Mouse (Mus musculus) erythroblast, embryonic 14.5 days (primary cell): ENCODE measurements around the gene Rundc1. TPM values are rescaled to one million over a fixed set of nuclear protein-coding genes. Genes with fewer than 3 reads are reported as not detected.
A peak's percentile ranks its signal among the peaks of the same experiment; 100 is the strongest.
"Not testable (repeated sequence)": the region's sequence is repeated elsewhere in the genome, so short reads cannot be mapped to it uniquely, and the experiment has no call there.

Experiments used
- H3K27me3 ChIP-seq: 2 replicates; pipeline ENCODE4 v1.6.1; 2012; ENCODE audit warnings: inconsistent platforms; ENCODE audit not compliant: control insufficient read depth
- H3K36me3 ChIP-seq: 2 replicates; pipeline ENCODE4 v1.6.1; 2012; ENCODE audit warnings: mild to moderate bottlenecking, inconsistent platforms; ENCODE audit not compliant: control insufficient read depth
- H3K4me1 ChIP-seq: 2 replicates; pipeline ENCODE4 v1.6.1; 2012; ENCODE audit warnings: inconsistent platforms; ENCODE audit not compliant: control insufficient read depth
- H3K4me3 ChIP-seq: replicated peaks from 2 replicates; pipeline ENCODE3; 2012; ENCODE audit warnings: moderate library complexity, mild to moderate bottlenecking, inconsistent platforms
- H3K9me3 ChIP-seq: 2 replicates; pipeline ENCODE4 v1.6.1; 2012; ENCODE audit warnings: low read length, inconsistent platforms, mixed read lengths; ENCODE audit not compliant: control insufficient read depth
- GATA1 ChIP-seq: IDR thresholded peaks from 2 replicates; pipeline ENCODE4 v1.6.1; 2012; ENCODE audit warnings: low read length, inconsistent platforms, mixed read lengths
- TAL1 ChIP-seq: IDR thresholded peaks from 3 replicates; pipeline ENCODE4 v1.6.1; 2012; ENCODE audit warnings: low read length, inconsistent platforms, mixed read lengths
- polyA plus RNA-seq: library from polyadenylated mRNA; stranded (reverse); fragments of >175 nt; gene quantifications from 2 replicates; pipeline ENCODE4 v1.2.3, GENCODE M21; 2012

Rundc1 gene
- 0.20 and 0.24 TPM in 2 replicates for polyA plus RNA-seq

GRCm38 (mm10) chr11:101424925-101425813 lies at the start of gene Rundc1, which contains the start of gene Ptges3l:
Gene Rundc1, plus strand, starts transcription at chr11:101425085.
Gene Ptges3l, minus strand, starts transcription at chr11:101425333.
- Histone ChIP-seq H3K36me3 (peaks cover 18% of the 10 kb centered on the region), H3K4me3 (peak within 1 kb of the TSS; percentile 81)

DNA sequence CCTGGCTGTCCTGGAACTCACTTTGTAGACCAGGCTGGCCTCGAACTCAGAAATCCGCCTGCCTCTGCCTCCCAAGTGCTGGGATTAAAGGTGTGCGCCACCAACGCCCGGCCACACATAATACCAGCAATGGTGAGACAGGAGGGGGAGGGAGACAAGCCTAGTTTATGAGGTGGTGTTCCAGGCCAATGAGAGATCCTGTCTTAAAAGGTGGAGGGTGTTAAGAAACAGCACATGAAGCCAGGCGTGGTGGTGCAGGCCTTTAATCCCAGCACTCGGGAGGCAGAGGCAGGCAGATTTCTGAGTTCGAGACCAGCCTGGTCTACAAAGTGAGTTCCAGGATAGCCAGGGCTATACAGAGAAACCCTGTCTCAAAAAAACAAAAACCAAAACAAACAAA lies 46.7 kb upstream of the Rundc1 start:
- H3K27me3 ChIP-seq, H3K4me1 ChIP-seq, H3K4me3 ChIP-seq, H3K9me3 ChIP-seq, H3K36me3 ChIP-seq: not testable (repeated sequence)

More at GRCm38 (mm10) chr11:101424925-101425813, at the start of gene Rundc1, which contains the start of gene Ptges3l:
- peaks cover 8% of the 10 kb centered on the region; the same call in 1 of the 2 replicates for H3K27me3 ChIP-seq
- peaks cover under 1% of the 10 kb centered on the region for H3K9me3 ChIP-seq
- no peak for TF ChIP-seq GATA1
- TF ChIP-seq TAL1: no peak
- peaks cover 37% of the 10 kb centered on the region for H3K4me1 ChIP-seq

GRCm38 (mm10) chr11:101378926-101379325 lies 46.0 kb upstream of the Rundc1 start:
- Histone ChIP-seq H3K4me3 (no peak overlapping the region), H3K4me1 (peaks cover 2% of the 10 kb centered on the region), H3K27me3 (peaks cover 8% of the 10 kb centered on the region), H3K9me3 (no peaks in the 10 kb centered on the region), H3K36me3 (no peaks in the 10 kb centered on the region)
- TF ChIP-seq TAL1 (no peak), GATA1 (no peak)

GRCm38 (mm10) chr11:101381817-101382216 lies 43.1 kb upstream of the Rundc1 start:
- H3K4me3 ChIP-seq: no peak overlapping the region
- H3K9me3 ChIP-seq: no peaks in the 10 kb centered on the region
- no peak for TF ChIP-seq TAL1
- no peak for TF ChIP-seq GATA1
- H3K36me3 ChIP-seq: no peaks in the 10 kb centered on the region
- H3K4me1 ChIP-seq: peaks cover 2% of the 10 kb centered on the region
- H3K27me3 ChIP-seq: peaks cover 4% of the 10 kb centered on the region

DNA sequence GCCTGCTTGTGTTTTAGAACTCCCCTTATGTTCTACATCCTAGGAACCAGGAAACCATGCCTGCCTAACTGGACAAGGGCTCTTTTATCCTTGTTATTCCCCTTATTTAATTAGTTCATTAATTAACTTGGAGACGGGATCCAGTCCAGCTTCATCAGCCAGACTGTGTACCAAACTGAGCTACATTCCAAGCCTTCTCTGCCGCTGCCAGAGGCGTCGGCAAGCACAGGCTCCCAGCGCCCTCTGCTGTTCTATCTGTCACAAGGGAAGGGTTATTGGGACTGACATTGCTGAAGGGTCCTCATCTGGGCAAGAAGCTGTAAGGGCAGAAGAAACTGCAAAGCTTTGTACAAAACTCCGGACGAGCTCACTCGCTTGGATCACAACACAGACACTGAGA lies 29.8 kb upstream of the Rundc1 start:
- H3K9me3 ChIP-seq: no peaks in the 10 kb centered on the region
- no peaks in the 10 kb centered on the region for H3K27me3 ChIP-seq
- no peak for TF ChIP-seq TAL1
- TF ChIP-seq GATA1: no peak

GRCm38 (mm10) chr11:101415306-101415705 lies 9.6 kb upstream of the Rundc1 start:
- Histone ChIP-seq H3K9me3 (no peaks in the 10 kb centered on the region), H3K36me3 (peaks cover 46% of the 10 kb centered on the region), H3K4me1 (peaks cover 24% of the 10 kb centered on the region), H3K4me3 (no peak overlapping the region), H3K27me3 (no peaks in the 10 kb centered on the region)
- TF ChIP-seq TAL1: no peak
- TF ChIP-seq GATA1: no peak

More for the DNA sequence above, 29.8 kb upstream of the Rundc1 start:
- H3K4me3 ChIP-seq: no peak overlapping the region
- H3K36me3 ChIP-seq: no peaks in the 10 kb centered on the region
- H3K4me1 ChIP-seq: no peaks in the 10 kb centered on the region; the same call in 1 of the 2 replicates

DNA sequence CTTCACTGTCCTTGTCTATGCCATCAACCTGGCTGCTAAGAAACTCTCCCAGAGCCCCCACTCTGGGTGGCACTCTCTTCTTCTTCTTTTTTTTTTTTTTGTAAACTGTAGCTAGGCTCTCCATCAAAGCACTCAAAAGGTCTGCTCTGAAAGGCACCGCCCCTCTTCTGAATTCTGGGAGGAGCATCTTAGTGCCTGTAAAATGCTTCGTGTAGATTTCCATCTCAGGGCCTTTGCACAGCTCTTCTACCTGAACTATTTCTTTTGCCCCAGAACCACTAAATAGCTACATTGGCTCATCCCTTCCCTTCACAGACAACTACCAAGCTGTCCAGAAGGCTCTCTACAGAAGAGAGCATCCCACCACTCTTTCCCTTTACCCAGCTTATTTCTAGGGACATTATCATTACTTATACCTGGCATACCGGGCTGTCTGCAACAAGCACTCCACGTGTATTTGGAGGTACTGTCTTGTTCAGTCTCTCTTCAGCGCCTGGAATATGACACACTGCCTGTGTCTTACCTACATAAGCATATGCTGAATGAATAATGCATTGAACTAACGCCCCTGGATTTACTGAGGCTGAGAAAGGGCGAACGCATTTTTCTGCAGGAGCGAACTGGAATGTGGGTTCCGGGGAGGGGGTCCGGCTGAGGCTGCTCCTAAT lies 8.3 kb upstream of the Rundc1 start:
- H3K4me1 ChIP-seq: peaks cover 24% of the 10 kb centered on the region
- TF ChIP-seq TAL1 (no peak), GATA1 (no peak)
- H3K27me3 ChIP-seq: no peaks in the 10 kb centered on the region
- peak overlapping the region; percentile 74 for H3K4me3 ChIP-seq
- peaks cover 33% of the 10 kb centered on the region for H3K36me3 ChIP-seq
- H3K9me3 ChIP-seq: no peaks in the 10 kb centered on the region

- Histone ChIP-seq H3K36me3 (peaks cover 26% of the 10 kb centered on the region), H3K27me3 (no peaks in the 10 kb centered on the region), H3K4me1 (peaks cover 30% of the 10 kb centered on the region), H3K4me3 (peak within 1 kb of the TSS; percentile 74), H3K9me3 (no peaks in the 10 kb centered on the region)
- no peak for TF ChIP-seq TAL1
- no peak for TF ChIP-seq GATA1
These were observed 7.6 kb upstream of the Rundc1 start, which contains the start of gene Aarsd1 for GRCm38 (mm10) chr11:101417101-101417855. Gene Aarsd1, minus strand, starts transcription at chr11:101417615.
